Mouse (Mus musculus): ENCODE data around the gene Calu.
A peak's percentile ranks its signal among the peaks of the same experiment; 100 is the strongest.
"Not testable (repeated sequence)": the region's sequence is repeated elsewhere in the genome, so short reads cannot be mapped to it uniquely, and the experiment has no call there.

Gene Calu

GRCm38 (mm10) chr6:29347665-29348370 lies at the start of gene Calu:
Calu (plus strand) TSS chr6:29348069.
- peak; percentile 96 for DNase-seq (ENCODE audit: extremely low read depth, low read depth)

- DNase-seq (ENCODE audit: extremely low read depth, low read depth) = no peak
Measured at GRCm38 (mm10) chr6:29299112-29299511, 48.8 kb upstream of the Calu start.

- DNase-seq (ENCODE audit: extremely low read depth, low read depth) = no peak
Measured at GRCm38 (mm10) chr6:29303251-29303650, 44.6 kb upstream of the Calu start.

- DNase-seq (ENCODE audit: extremely low read depth, low read depth) = no peak
Measured at GRCm38 (mm10) chr6:29303726-29304125, 44.1 kb upstream of the Calu start.

- no peak for DNase-seq (ENCODE audit: extremely low read depth, low read depth)
Measured at GRCm38 (mm10) chr6:29305462-29305861, 42.4 kb upstream of the Calu start.

GRCm38 (mm10) chr6:29308846-29309605 lies 38.8 kb upstream of the Calu start:
- no peak for DNase-seq (ENCODE audit: extremely low read depth, low read depth)

GRCm38 (mm10) chr6:29313690-29314202 lies 34.1 kb upstream of the Calu start:
- DNase-seq (ENCODE audit: extremely low read depth, low read depth) = no peak

- DNase-seq (ENCODE audit: extremely low read depth, low read depth) = no peak
Measured at GRCm38 (mm10) chr6:29317286-29317685, 30.6 kb upstream of the Calu start.

- no peak for DNase-seq (ENCODE audit: extremely low read depth, low read depth)
Measured at GRCm38 (mm10) chr6:29317941-29318340, 29.9 kb upstream of the Calu start.

- DNase-seq (ENCODE audit: extremely low read depth, low read depth) = no peak
Measured at GRCm38 (mm10) chr6:29318879-29319278, 29.0 kb upstream of the Calu start, which contains the start of gene Fam71f1. Fam71f1 (plus strand) TSS chr6:29319140.

- DNase-seq (ENCODE audit: extremely low read depth, low read depth) = no peak
Measured at GRCm38 (mm10) chr6:29321586-29321985, 26.3 kb upstream of the Calu start.

GRCm38 (mm10) chr6:29322147-29322546 lies 25.7 kb upstream of the Calu start:
- DNase-seq (ENCODE audit: extremely low read depth, low read depth) = no peak

GRCm38 (mm10) chr6:29322735-29323134 lies 25.1 kb upstream of the Calu start:
- no peak for DNase-seq (ENCODE audit: extremely low read depth, low read depth)

- no peak for DNase-seq (ENCODE audit: extremely low read depth, low read depth)
Measured at GRCm38 (mm10) chr6:29326961-29327360, 20.9 kb upstream of the Calu start.

GRCm38 (mm10) chr6:29329514-29329913 lies 18.4 kb upstream of the Calu start:
- DNase-seq (ENCODE audit: extremely low read depth, low read depth) = peak; percentile 70

- DNase-seq (ENCODE audit: extremely low read depth, low read depth) = not testable (repeated sequence)
Measured at GRCm38 (mm10) chr6:29346512-29346911, 1.4 kb upstream of the Calu start.

- DNase-seq (ENCODE audit: extremely low read depth, low read depth) = peak; percentile 17
Measured at GRCm38 (mm10) chr6:29347189-29347588, 680 bp upstream of the Calu start.

GRCm38 (mm10) chr6:29348371-29348724 lies 479 bp downstream of the Calu start:
- no peak for DNase-seq (ENCODE audit: extremely low read depth, low read depth)

GRCm38 (mm10) chr6:29351613-29352012 lies 3.7 kb downstream of the Calu start:
- peak; percentile 33 for DNase-seq (ENCODE audit: extremely low read depth, low read depth)

- peak; percentile 12 for DNase-seq (ENCODE audit: extremely low read depth, low read depth)
Measured at GRCm38 (mm10) chr6:29352816-29353215, 4.9 kb downstream of the Calu start.

- no peak for DNase-seq (ENCODE audit: extremely low read depth, low read depth)
Measured at GRCm38 (mm10) chr6:29359386-29359785, 11.5 kb downstream of the Calu start.

- DNase-seq (ENCODE audit: extremely low read depth, low read depth) = no peak
Measured at GRCm38 (mm10) chr6:29360211-29360610, 12.3 kb downstream of the Calu start.
